Mouse (Mus musculus): ENCODE results near the gene Vps36.

Vps36 gene

DNA sequence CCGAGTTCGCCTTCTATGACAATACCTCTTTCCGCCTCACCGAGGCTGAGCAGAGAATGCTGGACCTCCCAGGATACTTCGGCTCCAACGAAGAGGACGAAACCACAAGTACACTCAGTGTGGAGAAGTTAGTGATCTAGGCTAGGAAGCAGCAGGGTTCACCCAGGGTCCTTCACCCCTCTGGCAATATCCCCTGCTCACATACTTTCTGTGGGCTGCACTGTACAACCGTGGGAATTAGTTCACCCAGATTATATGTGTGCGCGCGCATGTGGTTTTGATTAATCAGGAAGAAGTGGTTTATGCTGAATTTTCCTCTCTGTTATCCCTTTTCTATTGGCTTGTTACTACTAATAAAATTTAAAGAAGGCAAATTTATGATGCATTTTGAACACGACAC is 66.9 kb downstream of the Vps36 start:
- TF ChIP-seq GATA4 (IDR thresholded peaks at IDR 0.05; ENCODE audit: insufficient replicate concordance, low read length) = no peak

DNA sequence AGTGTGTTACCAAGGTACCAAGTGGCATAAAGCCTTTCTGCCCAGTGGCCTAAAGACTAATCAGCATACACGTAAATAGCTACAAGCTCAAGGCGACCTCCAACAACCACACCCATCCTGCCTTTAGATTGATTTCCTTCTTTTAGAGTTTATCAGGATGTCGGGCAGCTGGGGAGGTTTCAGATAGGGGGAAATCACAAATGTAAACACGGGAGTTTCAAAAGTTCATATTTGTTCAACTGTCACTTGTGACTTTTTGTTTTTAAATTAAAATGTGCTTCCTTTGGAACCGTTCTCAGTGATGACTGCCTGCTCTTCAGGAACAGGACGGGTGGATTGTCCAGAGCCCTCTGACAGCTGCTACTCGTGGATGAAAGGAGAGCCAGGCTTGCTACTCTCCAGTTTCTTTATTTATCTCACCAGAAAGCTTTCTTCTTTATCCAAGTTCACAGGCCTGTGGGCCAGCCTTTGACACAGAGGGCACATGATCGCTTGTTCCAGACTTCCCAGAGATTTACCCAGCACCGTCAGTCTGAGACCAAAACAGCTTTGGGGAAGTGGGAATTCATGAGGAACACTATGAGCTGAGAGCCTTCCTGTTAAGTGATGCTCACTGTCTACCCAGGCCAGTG is 67.6 kb downstream of the Vps36 start:
- peak; percentile 51; the same call in 1 of the 2 replicates for TF ChIP-seq GATA4 (IDR thresholded peaks at IDR 0.05; ENCODE audit: insufficient replicate concordance, low read length)

GRCm38 (mm10) chr8:22262267-22262666 is 69.7 kb downstream of the Vps36 start:
- peak; percentile 70; the same call in 1 of the 2 replicates for TF ChIP-seq GATA4 (IDR thresholded peaks at IDR 0.05; ENCODE audit: insufficient replicate concordance, low read length)

- no peak for TF ChIP-seq GATA4 (IDR thresholded peaks at IDR 0.05; ENCODE audit: insufficient replicate concordance, low read length)
Observed at GRCm38 (mm10) chr8:22264292-22264691, 71.7 kb downstream of the Vps36 start.

GRCm38 (mm10) chr8:22264787-22265186 is 72.2 kb downstream of the Vps36 start:
- TF ChIP-seq GATA4 (IDR thresholded peaks at IDR 0.05; ENCODE audit: insufficient replicate concordance, low read length) = no peak

- no peak for TF ChIP-seq GATA4 (IDR thresholded peaks at IDR 0.05; ENCODE audit: insufficient replicate concordance, low read length)
Observed at GRCm38 (mm10) chr8:22265194-22265593, 72.6 kb downstream of the Vps36 start.

- no peak for TF ChIP-seq GATA4 (IDR thresholded peaks at IDR 0.05; ENCODE audit: insufficient replicate concordance, low read length)
Observed at GRCm38 (mm10) chr8:22266809-22267208, 74.2 kb downstream of the Vps36 start.

All from liver, adult (tissue).